Mouse (Mus musculus) adrenal gland, postnatal 0 days (tissue): ENCODE results near the gene Tubgcp2. TPM values are rescaled to one million over a fixed set of nuclear protein-coding genes. Genes with fewer than 3 reads are reported as not detected.
A peak's percentile ranks its signal among the peaks of the same experiment; 100 is the strongest.

Experiments used
- microRNA-seq: library from miRNA; unstranded; fragments of <30 nt; microRNA quantifications from one replicate; pipeline ENCODE4, GENCODE M21; 2016; ENCODE audit warnings: borderline replicate concordance; ENCODE audit not compliant: insufficient number of aligned reads
- polyA plus RNA-seq: library from polyadenylated mRNA; unstranded; fragments of >200 nt; fragmentation: Nextera tagmentation; extraction: Ambion mirVana; gene quantifications from 2 replicates; pipeline ENCODE4 v1.2.1, GENCODE M21; 2015

Gene Tubgcp2
- polyA plus RNA-seq, result 26.8 and 34.5 TPM in 2 replicates

DNA sequence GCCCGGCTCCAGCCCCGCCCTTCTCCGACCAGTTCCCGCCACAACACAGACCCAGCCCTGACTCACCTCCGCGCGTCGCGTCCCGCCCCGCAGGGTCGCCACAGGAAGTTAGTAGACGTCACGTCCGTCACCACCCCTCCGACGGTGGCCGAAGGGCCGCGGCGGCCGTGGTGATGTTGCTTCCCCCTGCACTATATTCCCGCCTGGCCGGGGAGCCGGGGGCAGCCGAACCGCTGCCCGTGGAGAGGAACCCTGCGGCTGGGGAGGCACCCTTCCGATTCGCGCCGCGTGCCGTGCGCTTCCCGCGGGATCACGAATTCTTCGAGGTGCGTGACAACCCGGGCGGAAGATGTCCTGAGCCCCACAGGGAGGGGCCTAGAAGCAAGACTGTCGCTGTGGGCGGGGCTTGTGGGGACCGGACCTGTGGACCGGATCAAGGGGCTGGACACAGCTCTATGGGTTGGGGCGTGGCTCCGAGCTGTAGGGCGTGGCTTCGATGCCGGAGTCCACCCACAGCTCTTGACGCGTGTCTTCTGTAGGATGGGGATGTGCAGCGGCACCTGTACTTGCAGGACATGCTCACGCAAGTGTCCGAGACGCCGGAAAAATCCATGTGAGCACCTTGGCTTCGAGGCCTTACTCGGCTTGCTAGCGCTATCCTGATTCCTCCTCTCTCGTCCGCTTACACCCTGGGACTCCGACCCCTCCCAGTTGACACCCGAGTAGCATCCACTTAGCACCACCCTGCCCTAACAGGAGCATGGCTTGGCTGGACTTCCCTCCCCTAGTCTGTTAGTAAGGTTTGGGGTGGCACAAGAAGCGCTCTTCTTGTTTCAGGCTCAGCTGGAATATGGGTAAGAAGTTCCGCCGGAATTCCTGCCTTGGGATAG, at the start of gene Tubgcp2, which contains the start of gene Zfp511:
Gene Tubgcp2 (minus strand): TSS at position 389 of the 890 bp plus-strand sequence.
Gene Zfp511 (plus strand): TSS at position 111 of the 890 bp plus-strand sequence.

DNA sequence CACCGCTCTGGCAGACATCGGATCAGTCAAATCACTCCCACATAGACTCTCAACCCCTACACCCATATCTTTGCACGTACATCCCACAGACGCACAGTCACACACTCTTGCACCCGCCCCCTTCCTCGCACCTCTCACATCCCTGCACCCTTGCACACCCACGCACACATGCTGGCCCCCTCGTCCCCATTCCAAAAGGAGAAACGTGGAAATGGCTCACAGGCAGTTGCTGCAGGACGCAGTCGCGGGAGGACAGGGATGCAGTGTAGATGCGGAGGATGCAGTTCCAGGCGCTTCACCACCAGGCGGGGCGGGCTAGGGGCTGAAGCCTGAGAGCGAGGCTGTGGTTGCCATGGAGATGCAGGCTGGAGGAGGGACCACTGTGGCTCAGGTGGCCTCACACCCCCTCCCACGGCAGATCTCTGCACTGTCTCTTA, 45.8 kb upstream of the Tubgcp2 start, which contains the start of gene Caly:
Gene Caly (minus strand): TSS at position 307 of the 437 bp plus-strand sequence.

DNA sequence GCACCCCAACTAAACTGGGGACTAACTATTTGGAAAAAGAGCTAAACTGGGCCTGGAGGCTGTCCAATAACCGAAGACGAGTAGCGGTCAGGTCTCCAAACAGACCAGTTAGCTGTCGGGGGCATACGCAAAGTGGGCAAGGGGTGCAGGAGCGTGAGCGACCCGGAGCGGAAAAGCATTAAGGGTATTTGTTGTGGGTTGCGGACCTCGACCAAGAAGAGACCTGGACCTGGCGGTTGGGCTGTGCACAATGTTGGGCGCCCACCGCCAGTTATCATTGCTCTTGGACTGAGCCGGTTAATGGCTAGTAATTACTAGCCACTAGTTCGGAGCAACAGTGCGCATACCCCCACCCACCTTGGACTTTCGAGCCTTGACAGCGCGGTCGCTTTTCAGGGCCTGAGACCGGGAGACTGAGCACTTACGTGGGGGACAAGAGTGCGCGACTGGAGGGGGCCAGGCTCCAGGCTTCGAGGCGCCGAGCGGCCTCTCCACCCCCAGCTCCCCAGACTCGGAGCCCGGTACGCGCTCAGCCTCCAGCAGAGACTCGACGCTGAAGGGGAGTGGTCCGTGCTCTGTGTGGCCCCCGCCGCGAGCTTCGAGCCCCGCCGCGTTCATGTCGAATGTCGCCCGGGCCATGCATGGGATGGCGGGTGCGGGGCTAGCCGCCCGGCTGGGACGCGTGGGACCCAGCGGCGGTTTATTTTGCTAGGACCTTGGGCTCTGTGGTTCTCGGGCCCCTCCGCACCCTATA, 12.1 kb upstream of the Tubgcp2 start, which contains the start of gene Msx3:
Gene Msx3 (minus strand): TSS at position 729 of the 754 bp plus-strand sequence.

DNA sequence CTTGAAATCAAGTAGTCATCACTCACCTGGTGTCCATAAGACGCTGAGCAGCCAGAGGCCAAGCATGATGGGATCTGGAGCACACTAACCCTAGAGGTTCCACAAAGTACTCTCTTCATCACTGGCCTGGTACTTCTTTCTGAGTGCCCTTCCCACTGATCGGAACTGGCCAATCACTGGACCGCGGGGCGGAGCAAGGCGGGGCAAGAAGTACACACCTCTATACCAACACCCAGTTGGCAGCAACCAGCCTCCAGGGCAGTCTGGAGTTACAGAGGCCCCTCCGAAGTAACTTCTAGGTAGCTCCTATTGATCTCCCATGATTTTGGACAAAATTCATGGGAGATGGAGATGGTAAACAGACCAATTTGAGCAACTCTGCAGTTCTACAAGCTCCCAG, 44.1 kb downstream of the Tubgcp2 start, which contains the start of gene Adam8:
Gene Adam8 (minus strand): TSS at position 157 of the 400 bp plus-strand sequence.

DNA sequence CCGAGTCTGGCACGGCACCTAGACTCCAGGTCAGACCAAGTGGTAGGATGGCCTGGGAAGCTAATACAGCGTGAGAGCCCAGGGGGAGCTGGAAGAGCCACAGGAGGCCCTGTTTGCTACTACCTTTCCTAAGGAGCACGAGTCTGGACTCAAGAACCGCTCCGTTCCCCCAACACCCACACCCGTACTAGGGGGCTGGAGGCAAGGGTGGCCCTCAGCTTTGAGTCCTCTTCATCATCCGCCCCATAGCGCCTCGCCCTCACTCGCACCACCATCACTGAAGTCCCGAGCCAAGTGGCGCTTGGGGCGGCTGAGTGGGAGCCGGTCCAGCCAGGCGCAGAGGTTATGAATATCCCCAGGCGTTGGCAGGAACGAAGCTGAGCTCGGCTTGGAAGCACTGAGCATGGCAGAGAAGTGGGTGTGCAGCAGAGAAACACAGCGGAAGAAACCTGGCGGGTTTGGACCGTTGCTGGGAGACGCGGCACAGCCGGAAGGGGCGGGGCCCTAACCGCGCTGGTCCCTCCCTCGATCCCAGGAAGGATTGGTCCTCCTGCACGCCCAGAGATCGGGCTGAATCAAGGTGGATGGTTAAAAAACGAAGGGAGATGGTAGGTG, 58.1 kb downstream of the Tubgcp2 start, which contains the start of gene 6430531B16Rik:
Gene 6430531B16Rik (minus strand): TSS at position 478 of the 615 bp plus-strand sequence.

Small RNAs within 50 kb of the gene (microRNA-seq; reads per million reads assigned to microRNA genes)
- gene Mir202 (849 reads per million, percentile 74 among the genes with 10 or more reads in this experiment), gene Mir7062 (1.8 reads per million), gene mmu-mir-7686 (2.1 reads per million)

Other genes starting within 250 kb of the Tubgcp2 start
- 6.6 and 9.9 TPM in 2 replicates for gene Adgra1, start 202.5 kb downstream of the Tubgcp2 start, polyA plus RNA-seq
- 0.17 and 0.32 TPM in 2 replicates for gene Kndc1, start 142.0 kb downstream of the Tubgcp2 start, polyA plus RNA-seq
- 0.11 TPM in 1 of 2 replicates, not detected in the other for gene Utf1, start 92.9 kb downstream of the Tubgcp2 start, polyA plus RNA-seq
- 0.85 and 1.9 TPM in 2 replicates for gene 6430531B16Rik, start 57.9 kb downstream of the Tubgcp2 start, polyA plus RNA-seq
- 2.3 and 3.0 TPM in 2 replicates for gene Adam8, start 44.1 kb downstream of the Tubgcp2 start, polyA plus RNA-seq
- 32.4 and 34.1 TPM in 2 replicates for gene Zfp511, start 278 bp downstream of the Tubgcp2 start, polyA plus RNA-seq
- not detected in 2 replicates for gene Msx3, start 12.4 kb upstream of the Tubgcp2 start, polyA plus RNA-seq
- 21.4 and 28.3 TPM in 2 replicates for gene Caly, start 45.9 kb upstream of the Tubgcp2 start, polyA plus RNA-seq
- gene Prap1, start 56.7 kb upstream of the Tubgcp2 start, polyA plus RNA-seq, result 0.77 and 13.5 TPM in 2 replicates
- 128 and 178 TPM in 2 replicates for gene Fuom, start 65.8 kb upstream of the Tubgcp2 start, polyA plus RNA-seq
- 16.9 and 26.2 TPM in 2 replicates for gene Paox, start 79.1 kb upstream of the Tubgcp2 start, polyA plus RNA-seq
- 290 and 453 TPM in 2 replicates for gene Echs1, start 79.8 kb upstream of the Tubgcp2 start, polyA plus RNA-seq
- gene Mtg1, start 100.9 kb upstream of the Tubgcp2 start, polyA plus RNA-seq, result 32.9 and 51.0 TPM in 2 replicates
- 1.9 and 4.3 TPM in 2 replicates for gene Sprn, start 118.2 kb upstream of the Tubgcp2 start, polyA plus RNA-seq
- not detected in 2 replicates for gene Olfr522, start 128.1 kb upstream of the Tubgcp2 start, polyA plus RNA-seq
- gene Olfr523, start 136.5 kb upstream of the Tubgcp2 start, polyA plus RNA-seq, result not detected in 2 replicates
- not detected in 2 replicates for gene Olfr524, start 169.3 kb upstream of the Tubgcp2 start, polyA plus RNA-seq
- 0.07 TPM in 1 of 2 replicates, not detected in the other for gene Cd163l1, start 181.6 kb upstream of the Tubgcp2 start, polyA plus RNA-seq
- gene 5830411N06Rik, start 210.6 kb upstream of the Tubgcp2 start, polyA plus RNA-seq, result not detected in 2 replicates